Mouse (Mus musculus): ENCODE data around the gene Crisp3. TPM values are rescaled to one million over a fixed set of nuclear protein-coding genes. Genes with fewer than 3 reads are reported as not detected.

Gene Crisp3
- total and polyA plus RNA-seq, 3 experiments, result not detected

Other genes starting within 250 kb of the Crisp3 start
- not detected for gene AC192777.2, start 146.8 kb downstream of the Crisp3 start, total RNA-seq (2021)
- not detected in 2 replicates for gene AC192777.2, start 146.8 kb downstream of the Crisp3 start, polyA plus RNA-seq (2012; rRNA removed)
- not detected for gene Pgk2, start 33.6 kb downstream of the Crisp3 start, total RNA-seq (2021)
- 0.14 and 0.29 TPM in 2 replicates for gene Pgk2, start 33.6 kb downstream of the Crisp3 start, polyA plus RNA-seq (2012; rRNA removed)
- gene Crisp1, start 76.9 kb upstream of the Crisp3 start, total RNA-seq (2021), result not detected
- 0.12 TPM in 1 of 2 replicates, not detected in the other for gene Crisp1, start 76.9 kb upstream of the Crisp3 start, polyA plus RNA-seq (2012; rRNA removed)

Data from heart, adult 2 months (tissue).